Mouse (Mus musculus): ENCODE data around the gene Olfr209. TPM values are rescaled to one million over a fixed set of nuclear protein-coding genes. Genes with fewer than 3 reads are reported as not detected.

The Olfr209 gene
- not detected in 2 replicates for polyA plus RNA-seq (2015; fragmentation: Nextera tagmentation; extraction: Ambion mirVana)

GRCm38 (mm10) chr16:59363893-59364292 lies at the start of gene Olfr209:
Olfr209 (minus strand) TSS chr16:59363993.
- Histone ChIP-seq H3K4me2 (no peak within 1 kb of the TSS), H3K36me3 (no peaks in the 10 kb centered on the region), H3K4me1 (replicated peaks) (no peaks in the 10 kb centered on the region), H3K27ac (no peak within 1 kb of the TSS), H3K9me3 (replicated peaks) (no peaks in the 10 kb centered on the region), H3K9ac (no peak within 1 kb of the TSS), H3K27me3 (no peaks in the 10 kb centered on the region), H3K4me3 (replicated peaks) (no peak within 1 kb of the TSS)
- no peak for ATAC-seq (ENCODE audit: low read depth)
- no peak for DNase-seq
- 37% methylated on average over 2 of the region's 2 CpGs for WGBS (ENCODE audit: insufficient replicate concordance)

GRCm38 (mm10) chr16:59413475-59413874 lies 49.7 kb upstream of the Olfr209 start:
- Histone ChIP-seq H3K9me3 (replicated peaks) (no peaks in the 10 kb centered on the region), H3K4me3 (replicated peaks) (no peak overlapping the region), H3K4me1 (replicated peaks) (no peaks in the 10 kb centered on the region), H3K4me2 (no peak overlapping the region), H3K27ac (no peak overlapping the region), H3K9ac (no peak overlapping the region), H3K27me3 (no peaks in the 10 kb centered on the region), H3K36me3 (no peaks in the 10 kb centered on the region)
- DNase-seq (no peak), ATAC-seq (ENCODE audit: low read depth) (no peak)
- WGBS (ENCODE audit: insufficient replicate concordance): 51% methylated on average over 4 of the region's 4 CpGs

- Histone ChIP-seq H3K27ac (no peak overlapping the region), H3K9me3 (replicated peaks) (no peaks in the 10 kb centered on the region), H3K4me3 (replicated peaks) (no peak overlapping the region), H3K36me3 (no peaks in the 10 kb centered on the region), H3K4me2 (no peak overlapping the region), H3K9ac (no peak overlapping the region), H3K27me3 (no peaks in the 10 kb centered on the region), H3K4me1 (replicated peaks) (no peaks in the 10 kb centered on the region)
- ATAC-seq (ENCODE audit: low read depth) (no peak), DNase-seq (no peak)
- 56% methylated on average over 2 of the region's 2 CpGs for WGBS (ENCODE audit: insufficient replicate concordance)
Measured at GRCm38 (mm10) chr16:59409800-59410199, 46.0 kb upstream of the Olfr209 start.

- 77% methylated on average over 15 of the region's 15 CpGs for WGBS (ENCODE audit: insufficient replicate concordance)
- Histone ChIP-seq H3K9ac (no peak overlapping the region), H3K4me3 (replicated peaks) (no peak overlapping the region), H3K36me3 (no peaks in the 10 kb centered on the region), H3K4me1 (replicated peaks) (no peaks in the 10 kb centered on the region), H3K27ac (no peak overlapping the region), H3K4me2 (no peak overlapping the region), H3K9me3 (replicated peaks) (no peaks in the 10 kb centered on the region), H3K27me3 (no peaks in the 10 kb centered on the region)
- no peak for ATAC-seq (ENCODE audit: low read depth)
- no peak for DNase-seq
Measured at GRCm38 (mm10) chr16:59409341-59409748, 45.6 kb upstream of the Olfr209 start.

GRCm38 (mm10) chr16:59407032-59407431 lies 43.2 kb upstream of the Olfr209 start, which contains the start of gene Gabrr3:
Gabrr3 (plus strand) TSS chr16:59407332.
- no peak within 1 kb of the TSS for H3K4me3 ChIP-seq (replicated peaks)
- no peaks in the 10 kb centered on the region for H3K9me3 ChIP-seq (replicated peaks)
- H3K9ac ChIP-seq: no peak within 1 kb of the TSS
- DNase-seq (no peak), ATAC-seq (ENCODE audit: low read depth) (no peak)
- no peak within 1 kb of the TSS for H3K27ac ChIP-seq
- no peaks in the 10 kb centered on the region for H3K36me3 ChIP-seq
- no peak within 1 kb of the TSS for H3K4me2 ChIP-seq
- H3K27me3 ChIP-seq: no peaks in the 10 kb centered on the region
- no peaks in the 10 kb centered on the region for H3K4me1 ChIP-seq (replicated peaks)
- WGBS (ENCODE audit: insufficient replicate concordance): 48% methylated on average over 5 of the region's 5 CpGs

- WGBS (ENCODE audit: insufficient replicate concordance): 60% methylated on average over 9 of the region's 9 CpGs
- DNase-seq (no peak), ATAC-seq (ENCODE audit: low read depth) (no peak)
- Histone ChIP-seq H3K9ac (no peak overlapping the region), H3K36me3 (no peaks in the 10 kb centered on the region), H3K4me2 (no peak overlapping the region), H3K27me3 (no peaks in the 10 kb centered on the region), H3K27ac (no peak overlapping the region), H3K4me1 (replicated peaks) (no peaks in the 10 kb centered on the region), H3K4me3 (replicated peaks) (no peak overlapping the region), H3K9me3 (replicated peaks) (no peaks in the 10 kb centered on the region)
Measured at GRCm38 (mm10) chr16:59404798-59405197, 41.0 kb upstream of the Olfr209 start.

- H3K4me1 ChIP-seq (replicated peaks): no peaks in the 10 kb centered on the region
- no peak for DNase-seq
- H3K27ac ChIP-seq: no peak overlapping the region
- no peak overlapping the region for H3K4me2 ChIP-seq
- no peaks in the 10 kb centered on the region for H3K9me3 ChIP-seq (replicated peaks)
- no peak for ATAC-seq (ENCODE audit: low read depth)
- no peak overlapping the region for H3K9ac ChIP-seq
- H3K36me3 ChIP-seq: no peaks in the 10 kb centered on the region
- 8% methylated on average over 4 of the region's 4 CpGs for WGBS (ENCODE audit: insufficient replicate concordance)
- H3K27me3 ChIP-seq: no peaks in the 10 kb centered on the region
- no peak overlapping the region for H3K4me3 ChIP-seq (replicated peaks)
Measured at GRCm38 (mm10) chr16:59403684-59404083, 39.9 kb upstream of the Olfr209 start.

GRCm38 (mm10) chr16:59401985-59402384 lies 38.2 kb upstream of the Olfr209 start:
- Histone ChIP-seq H3K4me2 (no peak overlapping the region), H3K4me1 (replicated peaks) (no peaks in the 10 kb centered on the region), H3K9me3 (replicated peaks) (no peaks in the 10 kb centered on the region), H3K27ac (no peak overlapping the region), H3K36me3 (no peaks in the 10 kb centered on the region), H3K27me3 (no peaks in the 10 kb centered on the region), H3K9ac (no peak overlapping the region), H3K4me3 (replicated peaks) (no peak overlapping the region)
- DNase-seq: no peak
- ATAC-seq (ENCODE audit: low read depth): no peak
- 65% methylated on average over 4 of the region's 4 CpGs for WGBS (ENCODE audit: insufficient replicate concordance)

- 61% methylated on average over 7 of the region's 7 CpGs for WGBS (ENCODE audit: insufficient replicate concordance)
- Histone ChIP-seq H3K9me3 (replicated peaks) (no peaks in the 10 kb centered on the region), H3K27ac (no peak overlapping the region), H3K36me3 (no peaks in the 10 kb centered on the region), H3K27me3 (no peaks in the 10 kb centered on the region), H3K4me3 (replicated peaks) (no peak overlapping the region), H3K9ac (no peak overlapping the region), H3K4me1 (replicated peaks) (no peaks in the 10 kb centered on the region), H3K4me2 (no peak overlapping the region)
- DNase-seq: no peak
- ATAC-seq (ENCODE audit: low read depth): no peak
Measured at GRCm38 (mm10) chr16:59401102-59401501, 37.3 kb upstream of the Olfr209 start.

GRCm38 (mm10) chr16:59393300-59393699 lies 29.5 kb upstream of the Olfr209 start:
- no peak overlapping the region for H3K27ac ChIP-seq
- no peak overlapping the region for H3K4me2 ChIP-seq
- no peak for DNase-seq
- no peaks in the 10 kb centered on the region for H3K36me3 ChIP-seq
- H3K9ac ChIP-seq: no peak overlapping the region
- no peaks in the 10 kb centered on the region for H3K27me3 ChIP-seq
- no peak for ATAC-seq (ENCODE audit: low read depth)
- 59% methylated on average over 3 of the region's 3 CpGs for WGBS (ENCODE audit: insufficient replicate concordance)
- H3K4me1 ChIP-seq (replicated peaks): no peaks in the 10 kb centered on the region
- H3K4me3 ChIP-seq (replicated peaks): no peak overlapping the region
- H3K9me3 ChIP-seq (replicated peaks): no peaks in the 10 kb centered on the region

GRCm38 (mm10) chr16:59349146-59349545 lies 14.6 kb downstream of the Olfr209 start, which contains the start of gene Olfr206:
Olfr206 (minus strand) TSS chr16:59349246.
- ATAC-seq (ENCODE audit: low read depth): no peak
- WGBS (ENCODE audit: insufficient replicate concordance): 39% methylated on average over 1 of the region's 1 CpGs
- no peaks in the 10 kb centered on the region for H3K27me3 ChIP-seq
- no peak within 1 kb of the TSS for H3K9ac ChIP-seq
- no peaks in the 10 kb centered on the region for H3K4me1 ChIP-seq (replicated peaks)
- H3K27ac ChIP-seq: no peak within 1 kb of the TSS
- no peaks in the 10 kb centered on the region for H3K36me3 ChIP-seq
- no peak within 1 kb of the TSS for H3K4me2 ChIP-seq
- H3K4me3 ChIP-seq (replicated peaks): no peak within 1 kb of the TSS
- DNase-seq: no peak
- no peaks in the 10 kb centered on the region for H3K9me3 ChIP-seq (replicated peaks)

GRCm38 (mm10) chr16:59331038-59331437 lies 32.8 kb downstream of the Olfr209 start, which contains the start of gene Olfr205:
Olfr205 (minus strand) TSS chr16:59331138.
- Histone ChIP-seq H3K4me1 (replicated peaks) (no peaks in the 10 kb centered on the region), H3K4me3 (replicated peaks) (no peak within 1 kb of the TSS), H3K27ac (no peak within 1 kb of the TSS), H3K9ac (no peak within 1 kb of the TSS), H3K27me3 (no peaks in the 10 kb centered on the region), H3K4me2 (no peak within 1 kb of the TSS), H3K36me3 (no peaks in the 10 kb centered on the region), H3K9me3 (replicated peaks) (peaks cover 4% of the 10 kb centered on the region; the same call in 1 of the 2 replicates)
- DNase-seq (no peak), ATAC-seq (ENCODE audit: low read depth) (no peak)

All from liver, embryonic 13.5 days (tissue).